Mouse (Mus musculus) urinary bladder, postnatal 10 days (tissue): ENCODE data around the gene Mylk2.

Experiments
- DNase-seq: peaks from one replicate; pipeline ENCODE4 v3.0.0; 2022; ENCODE audit warnings: low spot score

The Mylk2 gene

GRCm38 (mm10) chr2:152944013-152944412 is 32.9 kb downstream of the Mylk2 start:
- no peak for DNase-seq

GRCm38 (mm10) chr2:152947098-152947497 is 35.9 kb downstream of the Mylk2 start:
- no peak for DNase-seq

GRCm38 (mm10) chr2:152948438-152949020 is 37.4 kb downstream of the Mylk2 start:
- no peak for DNase-seq

GRCm38 (mm10) chr2:152950358-152951064 is 39.4 kb downstream of the Mylk2 start:
- DNase-seq, result no peak

GRCm38 (mm10) chr2:152951065-152951849 is 40.1 kb downstream of the Mylk2 start, which contains the start of gene Dusp15:
Dusp15 (minus strand) TSS chr2:152951698.
- DNase-seq, result no peak

GRCm38 (mm10) chr2:152951850-152952720 is 40.9 kb downstream of the Mylk2 start:
- DNase-seq, result no peak

GRCm38 (mm10) chr2:152958116-152958515 is 47.0 kb downstream of the Mylk2 start:
- no peak for DNase-seq

GRCm38 (mm10) chr2:152962091-152962793 is 51.1 kb downstream of the Mylk2 start, which contains the start of gene Ttll9:
Ttll9 (plus strand) TSS chr2:152962485.
- no peak for DNase-seq

GRCm38 (mm10) chr2:152965555-152965954 is 54.4 kb downstream of the Mylk2 start:
- DNase-seq, result no peak
